Mouse (Mus musculus): Measurements from ENCODE around the gene Il9. TPM values are rescaled to one million over a fixed set of nuclear protein-coding genes. Genes with fewer than 3 reads are reported as not detected.

Gene Il9
- not detected in 2 replicates for polyA plus RNA-seq (2015; fragmentation: Nextera tagmentation; extraction: Ambion mirVana)

DNA sequence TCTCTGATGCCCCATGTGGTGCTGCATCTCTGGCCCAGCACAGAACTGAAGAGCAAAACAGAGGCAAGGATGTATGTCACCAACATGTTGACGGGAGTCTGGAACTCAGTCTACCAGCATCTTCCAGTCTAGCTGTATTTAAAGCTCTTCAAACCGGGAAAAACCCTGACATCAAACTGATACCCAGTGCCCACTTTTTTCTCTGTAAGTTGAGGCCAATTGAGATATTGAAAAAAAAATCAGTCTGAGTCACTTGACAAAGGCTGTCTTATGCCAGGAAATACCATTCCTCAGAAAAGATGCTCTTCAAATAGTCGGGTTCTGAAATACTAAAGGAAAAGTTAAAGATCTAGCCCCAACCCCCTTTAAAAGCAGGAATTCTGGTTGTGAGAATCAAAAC lies at the start of gene Il9:
Gene Il9 (minus strand): TSS at position 101 of the 400 bp plus-strand sequence.
- no peak for ATAC-seq (ENCODE audit: insufficient read depth)
- Histone ChIP-seq H3K27ac (replicated peaks) (no peak within 1 kb of the TSS), H3K4me2 (no peak within 1 kb of the TSS), H3K4me3 (replicated peaks) (no peak within 1 kb of the TSS), H3K27me3 (no peaks in the 10 kb centered on the region), H3K9me3 (replicated peaks) (no peaks in the 10 kb centered on the region), H3K4me1 (replicated peaks) (peaks cover 3% of the 10 kb centered on the region; the same call in 1 of the 2 replicates), H3K36me3 (replicated peaks) (no peaks in the 10 kb centered on the region), H3K9ac (no peak within 1 kb of the TSS)
- WGBS (ENCODE audit: insufficient replicate concordance), result 49% methylated on average over 3 of the region's 3 CpGs

DNA sequence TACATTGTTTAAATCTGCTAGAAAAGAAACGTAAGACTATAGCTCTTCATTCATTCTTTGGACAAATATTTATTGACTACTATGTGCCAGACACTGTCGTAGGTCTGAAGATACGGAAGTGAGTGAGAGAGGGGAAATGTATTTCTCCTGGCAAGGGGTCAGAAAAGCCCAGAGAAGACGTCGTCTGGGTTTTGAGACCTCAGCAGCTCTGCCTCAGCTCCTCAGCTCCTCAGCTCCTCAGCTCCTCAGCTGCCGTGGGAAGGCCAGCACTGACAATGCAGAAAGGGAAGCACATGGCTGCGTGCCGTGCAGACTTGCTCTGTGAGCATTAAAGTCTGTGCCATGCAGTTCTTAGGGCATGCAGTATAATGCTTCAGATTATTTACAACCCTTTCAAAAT lies 47.6 kb upstream of the Il9 start:
- no peaks in the 10 kb centered on the region for H3K36me3 ChIP-seq (replicated peaks)
- no peaks in the 10 kb centered on the region for H3K9me3 ChIP-seq (replicated peaks)
- H3K4me2 ChIP-seq, result no peak overlapping the region
- H3K4me3 ChIP-seq (replicated peaks), result no peak overlapping the region
- no peak overlapping the region for H3K9ac ChIP-seq
- H3K27ac ChIP-seq (replicated peaks), result no peak overlapping the region
- no peaks in the 10 kb centered on the region for H3K27me3 ChIP-seq
- no peak for ATAC-seq (ENCODE audit: insufficient read depth)
- 27% methylated on average over 8 of the region's 8 CpGs for WGBS (ENCODE audit: insufficient replicate concordance)
- H3K4me1 ChIP-seq (replicated peaks), result no peaks in the 10 kb centered on the region

DNA sequence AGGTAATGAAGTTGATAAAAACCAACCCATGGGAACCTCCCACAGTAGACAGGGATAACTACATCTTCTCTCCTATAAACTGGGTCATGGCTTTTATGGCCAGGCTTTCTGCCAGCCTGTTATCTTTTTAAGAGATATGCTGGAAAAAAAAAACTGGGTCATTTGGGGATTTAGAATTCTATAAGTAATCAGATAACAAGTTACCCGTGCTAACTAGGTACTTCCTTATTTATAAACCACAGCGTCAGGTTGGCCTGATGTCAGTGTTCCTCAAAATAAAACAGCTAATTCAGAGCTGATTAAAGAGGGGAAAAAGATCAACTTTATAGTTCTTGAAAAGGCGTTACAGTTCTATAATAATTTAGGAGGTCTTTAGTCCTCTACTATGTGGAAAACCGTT lies 47.0 kb upstream of the Il9 start:
- ATAC-seq (ENCODE audit: insufficient read depth), result no peak
- Histone ChIP-seq H3K27ac (replicated peaks) (no peak overlapping the region), H3K9ac (no peak overlapping the region), H3K4me3 (replicated peaks) (no peak overlapping the region), H3K9me3 (replicated peaks) (no peaks in the 10 kb centered on the region), H3K27me3 (no peaks in the 10 kb centered on the region), H3K4me1 (replicated peaks) (no peaks in the 10 kb centered on the region), H3K36me3 (replicated peaks) (no peaks in the 10 kb centered on the region), H3K4me2 (no peak overlapping the region)
- 38% methylated on average over 4 of the region's 4 CpGs for whole genome bisulfite sequencing (ENCODE audit: insufficient replicate concordance)

GRCm38 (mm10) chr13:56528281-56528680 lies 46.2 kb upstream of the Il9 start:
- no peaks in the 10 kb centered on the region for H3K27me3 ChIP-seq
- H3K9me3 ChIP-seq (replicated peaks), result no peaks in the 10 kb centered on the region
- no peaks in the 10 kb centered on the region for H3K4me1 ChIP-seq (replicated peaks)
- no peak overlapping the region for H3K4me3 ChIP-seq (replicated peaks)
- ATAC-seq (ENCODE audit: insufficient read depth), result no peak
- H3K27ac ChIP-seq (replicated peaks), result no peak overlapping the region
- H3K36me3 ChIP-seq (replicated peaks), result no peaks in the 10 kb centered on the region
- no peak overlapping the region for H3K4me2 ChIP-seq
- H3K9ac ChIP-seq, result no peak overlapping the region
- WGBS (ENCODE audit: insufficient replicate concordance), result 74% methylated on average over 11 of the region's 11 CpGs

DNA sequence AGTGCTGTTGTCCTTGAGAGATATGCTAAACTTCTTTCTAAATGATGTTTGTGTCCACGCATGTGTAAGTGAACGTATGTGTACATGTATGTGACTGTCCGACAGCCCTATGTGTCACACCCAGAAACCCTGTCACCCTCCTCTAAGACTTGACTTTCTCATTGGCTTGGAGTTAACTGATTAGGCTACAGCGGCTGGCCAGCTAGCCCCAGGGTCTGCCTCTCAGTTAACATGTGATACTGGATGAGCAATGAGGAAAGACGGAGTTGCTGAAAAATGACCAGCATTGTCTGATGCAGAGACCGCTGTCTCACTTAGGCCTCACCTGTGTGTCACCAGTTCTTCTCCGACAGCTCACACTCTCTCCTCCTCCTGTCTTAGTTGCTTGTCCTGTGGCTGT lies 45.8 kb upstream of the Il9 start:
- Histone ChIP-seq H3K27ac (replicated peaks) (no peak overlapping the region), H3K27me3 (no peaks in the 10 kb centered on the region), H3K4me3 (replicated peaks) (no peak overlapping the region), H3K36me3 (replicated peaks) (no peaks in the 10 kb centered on the region), H3K9ac (no peak overlapping the region), H3K4me2 (no peak overlapping the region), H3K9me3 (replicated peaks) (no peaks in the 10 kb centered on the region), H3K4me1 (replicated peaks) (peaks cover under 1% of the 10 kb centered on the region; the same call in 1 of the 2 replicates)
- ATAC-seq (ENCODE audit: insufficient read depth), result no peak
- 77% methylated on average over 7 of the region's 7 CpGs for WGBS (ENCODE audit: insufficient replicate concordance)

- Histone ChIP-seq H3K4me1 (replicated peaks) (peaks cover 10% of the 10 kb centered on the region), H3K27me3 (no peaks in the 10 kb centered on the region), H3K9me3 (replicated peaks) (no peaks in the 10 kb centered on the region), H3K4me2 (no peak overlapping the region), H3K36me3 (replicated peaks) (no peaks in the 10 kb centered on the region), H3K4me3 (replicated peaks) (no peak overlapping the region), H3K9ac (no peak overlapping the region), H3K27ac (replicated peaks) (no peak overlapping the region)
- 71% methylated on average over 12 of the region's 12 CpGs for WGBS (ENCODE audit: insufficient replicate concordance)
- no peak for ATAC-seq (ENCODE audit: insufficient read depth)
These were observed 44.8 kb upstream of the Il9 start for GRCm38 (mm10) chr13:56526871-56527270.

DNA sequence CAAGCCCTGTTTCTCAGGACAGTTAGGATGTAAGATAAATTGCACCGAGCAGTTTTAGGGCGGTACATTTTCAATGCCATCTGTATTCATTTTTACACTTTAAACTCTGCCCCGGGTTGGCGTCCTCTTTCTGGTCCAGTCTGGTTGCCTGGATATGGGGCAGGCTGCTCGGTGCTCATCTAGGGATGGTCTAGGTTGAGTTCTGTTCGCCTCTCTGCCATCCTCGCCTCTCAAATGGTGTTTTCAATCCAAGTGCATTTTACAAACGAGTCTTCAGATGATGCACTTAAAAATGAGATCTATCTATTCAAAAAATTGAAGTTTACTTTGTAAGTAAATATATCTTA lies 40.7 kb upstream of the Il9 start:
- ATAC-seq (ENCODE audit: insufficient read depth), result no peak

DNA sequence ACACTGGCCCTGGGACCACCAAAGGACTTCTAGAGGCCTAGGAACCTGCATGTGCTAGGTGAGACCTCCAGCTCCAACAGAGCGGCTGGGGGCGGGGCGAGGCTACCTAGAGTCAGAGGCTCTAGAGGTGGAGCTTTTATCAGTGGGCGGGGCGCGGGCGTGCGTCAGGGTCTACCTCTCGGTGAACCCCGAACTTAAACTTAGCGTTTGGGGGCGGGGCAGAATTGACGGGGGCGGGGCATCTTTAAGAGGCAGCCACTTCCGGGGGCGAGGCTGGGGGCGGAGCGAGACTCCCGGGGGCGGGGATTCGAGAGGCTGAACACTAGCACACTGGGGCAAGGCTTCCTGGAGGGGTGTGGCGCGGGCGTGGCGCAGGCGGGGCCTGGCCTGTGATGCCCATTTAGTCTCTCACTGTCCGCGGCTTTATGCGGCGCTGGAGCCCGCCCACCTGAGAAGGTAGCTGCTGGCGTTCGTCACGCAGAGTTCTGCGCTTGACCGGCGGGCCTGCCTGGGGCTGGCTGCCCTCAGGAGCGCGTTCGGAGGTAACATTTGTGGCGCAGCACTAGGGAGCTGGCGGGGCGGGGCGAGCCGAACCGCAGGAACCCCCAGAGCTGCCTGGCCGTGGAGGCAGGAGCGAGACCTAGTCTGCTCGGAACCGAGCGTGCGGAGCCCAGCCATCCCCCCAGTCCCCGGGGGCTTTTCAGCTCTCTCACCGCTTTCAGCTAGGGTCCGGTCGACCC lies 40.2 kb upstream of the Il9 start, which contains the start of gene Fbxl21:
Gene Fbxl21 (plus strand): TSS at position 392 of the 740 bp plus-strand sequence.
- peak within 1 kb of the TSS; percentile 25; the same call in 1 of the 2 replicates for H3K9ac ChIP-seq
- no peaks in the 10 kb centered on the region for H3K27me3 ChIP-seq
- peaks cover 10% of the 10 kb centered on the region for H3K4me1 ChIP-seq (replicated peaks)
- H3K4me2 ChIP-seq, result peak within 1 kb of the TSS; percentile 83
- H3K36me3 ChIP-seq (replicated peaks), result no peaks in the 10 kb centered on the region
- WGBS (ENCODE audit: insufficient replicate concordance), result under 1% methylated on average over 56 of the region's 56 CpGs
- peak within 1 kb of the TSS; percentile 61 for H3K4me3 ChIP-seq (replicated peaks)
- peak; percentile 97 for ATAC-seq (ENCODE audit: insufficient read depth)
- no peaks in the 10 kb centered on the region for H3K9me3 ChIP-seq (replicated peaks)
- H3K27ac ChIP-seq (replicated peaks), result no peak within 1 kb of the TSS

More for the DNA sequence above, 40.7 kb upstream of the Il9 start:
- Histone ChIP-seq H3K4me1 (replicated peaks) (peaks cover 10% of the 10 kb centered on the region), H3K4me2 (peak overlapping the region; percentile 83), H3K36me3 (replicated peaks) (no peaks in the 10 kb centered on the region), H3K27ac (replicated peaks) (no peak overlapping the region), H3K9me3 (replicated peaks) (no peaks in the 10 kb centered on the region), H3K9ac (peak overlapping the region; percentile 25; the same call in 1 of the 2 replicates), H3K4me3 (replicated peaks) (peak overlapping the region; percentile 61), H3K27me3 (no peaks in the 10 kb centered on the region)
- 6% methylated on average over 8 of the region's 8 CpGs for WGBS (ENCODE audit: insufficient replicate concordance)

DNA sequence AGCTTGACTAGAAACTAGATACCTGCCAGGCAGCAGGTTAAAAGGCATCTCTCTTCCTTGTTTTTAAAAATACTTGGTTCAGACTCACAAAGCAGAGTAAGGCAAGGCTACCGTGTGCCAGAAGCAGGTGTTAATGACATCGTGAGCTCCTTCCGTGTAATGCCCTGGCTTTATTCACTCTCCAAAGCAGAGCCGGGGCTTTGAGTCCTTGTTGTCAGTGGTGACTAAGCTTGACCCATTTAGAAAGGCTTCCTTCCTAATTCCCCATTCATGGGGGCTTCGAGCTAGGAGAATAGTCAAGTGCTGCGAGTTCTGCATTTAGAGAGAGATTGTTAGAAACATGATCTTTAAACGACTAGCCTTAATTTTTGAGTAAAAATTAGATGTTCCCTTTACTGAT lies 34.8 kb upstream of the Il9 start:
- no peaks in the 10 kb centered on the region for H3K9me3 ChIP-seq (replicated peaks)
- H3K4me1 ChIP-seq (replicated peaks), result no peaks in the 10 kb centered on the region
- no peak for ATAC-seq (ENCODE audit: insufficient read depth)
- H3K4me2 ChIP-seq, result no peak overlapping the region
- H3K9ac ChIP-seq, result no peak overlapping the region
- H3K27ac ChIP-seq (replicated peaks), result no peak overlapping the region
- H3K36me3 ChIP-seq (replicated peaks), result no peaks in the 10 kb centered on the region
- no peak overlapping the region for H3K4me3 ChIP-seq (replicated peaks)
- 39% methylated on average over 7 of the region's 7 CpGs for WGBS (ENCODE audit: insufficient replicate concordance)
- no peaks in the 10 kb centered on the region for H3K27me3 ChIP-seq

GRCm38 (mm10) chr13:56516311-56516710 lies 34.3 kb upstream of the Il9 start:
- no peaks in the 10 kb centered on the region for H3K9me3 ChIP-seq (replicated peaks)
- H3K36me3 ChIP-seq (replicated peaks), result no peaks in the 10 kb centered on the region
- H3K27me3 ChIP-seq, result no peaks in the 10 kb centered on the region
- H3K4me2 ChIP-seq, result no peak overlapping the region
- no peak overlapping the region for H3K27ac ChIP-seq (replicated peaks)
- no peaks in the 10 kb centered on the region for H3K4me1 ChIP-seq (replicated peaks)
- no peak for ATAC-seq (ENCODE audit: insufficient read depth)
- H3K9ac ChIP-seq, result no peak overlapping the region
- WGBS (ENCODE audit: insufficient replicate concordance), result 55% methylated on average over 4 of the region's 4 CpGs
- H3K4me3 ChIP-seq (replicated peaks), result no peak overlapping the region

DNA sequence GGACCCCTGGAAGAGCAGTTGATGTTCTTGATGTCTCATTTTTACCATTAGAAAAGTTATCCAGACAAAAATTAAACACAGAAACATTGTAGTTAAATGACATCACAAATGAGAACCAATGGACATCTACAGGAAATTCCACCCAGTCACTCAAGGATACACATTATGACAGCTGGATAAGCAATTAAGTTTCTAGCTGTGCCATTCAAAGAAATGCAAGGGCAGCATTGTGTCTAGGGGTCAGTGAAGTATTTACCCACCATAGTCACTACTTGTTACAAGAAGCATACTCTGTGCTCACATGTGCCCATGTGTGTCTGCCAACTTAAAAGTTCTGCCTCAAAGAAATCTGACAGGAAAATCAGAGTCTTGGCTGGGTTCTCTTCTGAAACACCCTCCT lies 31.5 kb upstream of the Il9 start:
- H3K27ac ChIP-seq (replicated peaks), result no peak overlapping the region
- no peak overlapping the region for H3K9ac ChIP-seq
- no peak for ATAC-seq (ENCODE audit: insufficient read depth)
- no peaks in the 10 kb centered on the region for H3K4me1 ChIP-seq (replicated peaks)
- no peaks in the 10 kb centered on the region for H3K9me3 ChIP-seq (replicated peaks)
- no peaks in the 10 kb centered on the region for H3K36me3 ChIP-seq (replicated peaks)
- H3K4me3 ChIP-seq (replicated peaks), result no peak overlapping the region
- H3K4me2 ChIP-seq, result no peak overlapping the region
- H3K27me3 ChIP-seq, result no peaks in the 10 kb centered on the region

DNA sequence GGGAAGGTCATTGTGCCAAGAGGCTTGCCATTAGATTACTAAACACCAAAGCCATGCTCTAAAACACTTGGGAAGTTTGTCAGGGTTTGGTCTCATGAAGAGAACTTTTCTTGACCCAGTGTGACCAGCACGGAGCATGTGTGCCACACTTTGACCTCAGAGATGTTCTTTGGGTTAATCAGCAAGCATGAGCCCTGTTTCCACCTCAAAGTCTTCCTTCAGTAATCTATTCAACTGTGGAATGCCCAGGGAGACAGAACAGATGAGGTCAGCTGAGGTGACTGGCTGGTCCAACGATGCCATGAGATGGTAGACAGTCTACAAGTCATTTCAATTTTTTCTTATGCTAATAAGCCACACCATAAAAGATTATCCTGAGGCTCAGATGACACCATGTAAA lies 27.8 kb upstream of the Il9 start:
- Histone ChIP-seq H3K4me2 (no peak overlapping the region), H3K9me3 (replicated peaks) (no peaks in the 10 kb centered on the region), H3K27me3 (no peaks in the 10 kb centered on the region), H3K4me1 (replicated peaks) (no peaks in the 10 kb centered on the region), H3K27ac (replicated peaks) (no peak overlapping the region), H3K4me3 (replicated peaks) (no peak overlapping the region), H3K36me3 (replicated peaks) (no peaks in the 10 kb centered on the region), H3K9ac (no peak overlapping the region)
- WGBS (ENCODE audit: insufficient replicate concordance), result 63% methylated on average over 2 of the region's 2 CpGs
- no peak for ATAC-seq (ENCODE audit: insufficient read depth)

Measured in liver, embryonic 15.5 days (tissue).